8 mouse cellular contexts compared by ENCODE assay signal in genomic region chr1:79775927-79776458, GRCm38 (mm10). TPM values are rescaled to one million over a fixed set of nuclear protein-coding genes. Genes with fewer than 3 reads are reported as not detected.
DNase-seq lines count a peak whose midpoint lies in the region; ATAC-seq and TF ChIP-seq lines count a peak whose summit lies in the region.

TSS of gene Mrpl44 (plus strand) at chr1:79776018.
TSS of gene Wdfy1 (minus strand) at chr1:79776143.

- peak; percentile 90 for DNase-seq in c-Kit-positive CD71-positive TER-119-positive erythroid progenitor cells, embryonic 14.5 days (ENCODE audit: low spot score)
- DNase-seq in heart, postnatal 0 days (ENCODE audit: low spot score) = peak; percentile 96
- DNase-seq in kidney, postnatal 4 days = peak; percentile 97 to 98

- ATAC-seq in forebrain, embryonic 12.5 days (ENCODE audit: low FRiP score) = peak; percentile 100
- peak; percentile 100 for ATAC-seq in heart, postnatal 0 days (ENCODE audit: insufficient read depth, low read depth)
- ATAC-seq in liver, embryonic 16.5 days (ENCODE audit: low read depth) = peak; percentile 100
- peak; percentile 99 for ATAC-seq in neural tube, embryonic 13.5 days (ENCODE audit: low read depth)

- no peaks in the 10 kb centered on the region for H3K9me3 ChIP-seq in E14TG2a.4 (ENCODE audit: low read length)
- H3K9me3 ChIP-seq in forebrain, embryonic 12.5 days = no peaks in the 10 kb centered on the region
- no peaks in the 10 kb centered on the region for H3K9me3 ChIP-seq in heart, postnatal 0 days (replicated peaks; ENCODE audit: control insufficient read depth, low read length)
- H3K9me3 ChIP-seq in liver, embryonic 16.5 days (replicated peaks; ENCODE audit: control insufficient read depth, low read length) = no peaks in the 10 kb centered on the region
- no peaks in the 10 kb centered on the region for H3K9me3 ChIP-seq in neural tube, embryonic 13.5 days

- peak; percentile 83; the same call in 1 of the 2 replicates for TF ChIP-seq POLR2A in testis, adult 2 months (IDR thresholded peaks at IDR 0.05; ENCODE audit: control insufficient read depth, low read depth, low read length)

- WGBS in forebrain, embryonic 12.5 days = under 1% methylated on average over 38 of the region's 38 CpGs
- WGBS in heart, postnatal 0 days = under 1% methylated on average over 38 of the region's 38 CpGs
- under 1% methylated on average over 38 of the region's 38 CpGs for WGBS in liver, embryonic 16.5 days (ENCODE audit: insufficient replicate concordance)
- under 1% methylated on average over 38 of the region's 38 CpGs for WGBS in neural tube, embryonic 13.5 days

- H3K9ac ChIP-seq in forebrain, embryonic 12.5 days = peak within 1 kb of the TSS; percentile 85
- peak within 1 kb of the TSS; percentile 72 for H3K9ac ChIP-seq in heart, postnatal 0 days (replicated peaks; ENCODE audit: low read depth, low read length)
- H3K9ac ChIP-seq in liver, embryonic 16.5 days (ENCODE audit: low read depth, low read length) = peak within 1 kb of the TSS; percentile 84
- H3K9ac ChIP-seq in neural tube, embryonic 13.5 days = peak within 1 kb of the TSS; percentile 93

- no peaks in the 10 kb centered on the region for H3K27me3 ChIP-seq in E14TG2a.4 (ENCODE audit: insufficient read depth, low read length)
- H3K27me3 ChIP-seq in forebrain, embryonic 12.5 days = no peaks in the 10 kb centered on the region
- no peaks in the 10 kb centered on the region for H3K27me3 ChIP-seq in heart, postnatal 0 days (ENCODE audit: control insufficient read depth, insufficient read depth, low read length)
- H3K27me3 ChIP-seq in liver, embryonic 16.5 days (ENCODE audit: control insufficient read depth, insufficient read depth, low read depth, low read length) = no peaks in the 10 kb centered on the region
- H3K27me3 ChIP-seq in neural tube, embryonic 13.5 days = no peaks in the 10 kb centered on the region
- no peaks in the 10 kb centered on the region for H3K27me3 ChIP-seq in testis, adult 2 months (ENCODE audit: control insufficient read depth, insufficient read depth, low read length)

- peak within 1 kb of the TSS; percentile 96 for H3K4me3 ChIP-seq in E14TG2a.4 (replicated peaks; ENCODE audit: low read length)
- peak within 1 kb of the TSS; percentile 79 for H3K4me3 ChIP-seq in forebrain, embryonic 12.5 days (replicated peaks)
- peak within 1 kb of the TSS; percentile 72 for H3K4me3 ChIP-seq in heart, postnatal 0 days (ENCODE audit: low read depth, low read length)
- peak within 1 kb of the TSS; percentile 88 for H3K4me3 ChIP-seq in liver, embryonic 16.5 days (ENCODE audit: low read depth, low read length)
- H3K4me3 ChIP-seq in neural tube, embryonic 13.5 days = peak within 1 kb of the TSS; percentile 93
- H3K4me3 ChIP-seq in testis, adult 2 months (ENCODE audit: control insufficient read depth, low read depth, low read length) = peak within 1 kb of the TSS; percentile 96

- H3K27ac ChIP-seq in forebrain, embryonic 12.5 days = peak within 1 kb of the TSS; percentile 90
- peak within 1 kb of the TSS; percentile 84 for H3K27ac ChIP-seq in heart, postnatal 0 days (ENCODE audit: low read depth)
- H3K27ac ChIP-seq in liver, embryonic 16.5 days (ENCODE audit: low read length) = peak within 1 kb of the TSS; percentile 69
- H3K27ac ChIP-seq in neural tube, embryonic 13.5 days (replicated peaks) = peak within 1 kb of the TSS; percentile 93
- peak within 1 kb of the TSS; percentile 55 for H3K27ac ChIP-seq in testis, adult 2 months (ENCODE audit: control insufficient read depth, insufficient read depth, low read depth, low read length)

- H3K36me3 ChIP-seq in E14TG2a.4 (ENCODE audit: insufficient read depth, low read length) = peaks cover 34% of the 10 kb centered on the region
- peaks cover 30% of the 10 kb centered on the region for H3K36me3 ChIP-seq in forebrain, embryonic 12.5 days (replicated peaks)
- peaks cover 30% of the 10 kb centered on the region for H3K36me3 ChIP-seq in heart, postnatal 0 days (replicated peaks; ENCODE audit: control insufficient read depth, insufficient read depth, low read length)
- peaks cover 6% of the 10 kb centered on the region for H3K36me3 ChIP-seq in liver, embryonic 16.5 days (ENCODE audit: control insufficient read depth, insufficient read depth)
- H3K36me3 ChIP-seq in neural tube, embryonic 13.5 days = peaks cover 34% of the 10 kb centered on the region
- H3K36me3 ChIP-seq in testis, adult 2 months (ENCODE audit: control insufficient read depth, insufficient read depth, low read length) = peaks cover 2% of the 10 kb centered on the region

- peak within 1 kb of the TSS; percentile 64 for H3K4me2 ChIP-seq in forebrain, embryonic 12.5 days
- H3K4me2 ChIP-seq in heart, postnatal 0 days (ENCODE audit: low read depth, low read length) = peak within 1 kb of the TSS; percentile 75
- H3K4me2 ChIP-seq in liver, embryonic 16.5 days (ENCODE audit: low read depth, low read length) = peak within 1 kb of the TSS; percentile 67
- H3K4me2 ChIP-seq in neural tube, embryonic 13.5 days = peak within 1 kb of the TSS; percentile 67

- TF ChIP-seq CTCF in E14TG2a.4 (conservative IDR thresholded peaks at IDR 0.05; ENCODE audit: low read length) = no peak
- peak; percentile 13; the same call in 1 of the 2 replicates for TF ChIP-seq CTCF in heart, postnatal 0 days (IDR thresholded peaks at IDR 0.05; ENCODE audit: low read depth)
- no peak for TF ChIP-seq CTCF in testis, adult 2 months (IDR thresholded peaks at IDR 0.05; ENCODE audit: control insufficient read depth, insufficient read depth, insufficient replicate concordance, low read depth, low read length)

- peaks cover 14% of the 10 kb centered on the region for H3K4me1 ChIP-seq in E14TG2a.4 (replicated peaks; ENCODE audit: low read depth, low read length)
- H3K4me1 ChIP-seq in forebrain, embryonic 12.5 days = peaks cover 4% of the 10 kb centered on the region
- no peaks in the 10 kb centered on the region for H3K4me1 ChIP-seq in heart, postnatal 0 days (ENCODE audit: control insufficient read depth, insufficient read depth)
- no peaks in the 10 kb centered on the region for H3K4me1 ChIP-seq in liver, embryonic 16.5 days (ENCODE audit: control insufficient read depth, low read depth, low read length)
- H3K4me1 ChIP-seq in neural tube, embryonic 13.5 days (replicated peaks) = peaks cover 23% of the 10 kb centered on the region
- no peaks in the 10 kb centered on the region for H3K4me1 ChIP-seq in testis, adult 2 months (ENCODE audit: control insufficient read depth, insufficient read depth, low read length)

- TF ChIP-seq EP300 in heart, postnatal 0 days (IDR thresholded peaks at IDR 0.05; ENCODE audit: low read depth) = no peak

RNA-seq across cellular contexts. Expression of gene Mrpl44, which starts in this region (rescaled TPM):
- 49.9 and 51.0 TPM in 2 replicates for polyA plus RNA-seq in forebrain, embryonic 12.5 days (2016; fragmentation: Nextera tagmentation; extraction: Ambion mirVana)
- total RNA-seq in heart, postnatal 0 days (2014; rRNA removed; ENCODE audit: low replicate concordance) = 49.6 and 70.6 TPM in 2 replicates
- 57.2 and 61.3 TPM in 2 replicates for polyA plus RNA-seq in heart, postnatal 0 days (2015; fragmentation: Nextera tagmentation; extraction: Ambion mirVana)
- 20.3 and 22.3 TPM in 2 replicates for polyA plus RNA-seq in liver, embryonic 16.5 days (2015; fragmentation: Nextera tagmentation; extraction: Ambion mirVana)
- polyA plus RNA-seq in neural tube, embryonic 13.5 days (2015; fragmentation: Nextera tagmentation; extraction: Ambion mirVana) = 47.3 and 49.7 TPM in 2 replicates
- 5.0 and 5.3 TPM in 2 replicates for polyA plus RNA-seq in testis, adult 2 months (2012; rRNA removed)

RNA-seq across cellular contexts. Expression of gene Wdfy1, which starts in this region (rescaled TPM):
- polyA plus RNA-seq in forebrain, embryonic 12.5 days (2016; fragmentation: Nextera tagmentation; extraction: Ambion mirVana) = 49.6 and 50.6 TPM in 2 replicates
- 33.2 and 51.1 TPM in 2 replicates for total RNA-seq in heart, postnatal 0 days (2014; rRNA removed; ENCODE audit: low replicate concordance)
- 30.6 and 35.0 TPM in 2 replicates for polyA plus RNA-seq in heart, postnatal 0 days (2015; fragmentation: Nextera tagmentation; extraction: Ambion mirVana)
- 13.2 and 13.6 TPM in 2 replicates for polyA plus RNA-seq in liver, embryonic 16.5 days (2015; fragmentation: Nextera tagmentation; extraction: Ambion mirVana)
- polyA plus RNA-seq in neural tube, embryonic 13.5 days (2015; fragmentation: Nextera tagmentation; extraction: Ambion mirVana) = 84.7 and 85.7 TPM in 2 replicates
- 384 and 400 TPM in 2 replicates for polyA plus RNA-seq in testis, adult 2 months (2012; rRNA removed)

Comparison
In these comparisons a context has a peak if more than half of its experiments do, and no peak if none do; other contexts are left out.
1. Peak in every context shown above with its lines: DNase-seq, ATAC-seq, H3K4me3 ChIP-seq and H3K27ac ChIP-seq.